9 mouse cellular contexts compared by ENCODE assay signal in the genomic region with DNA sequence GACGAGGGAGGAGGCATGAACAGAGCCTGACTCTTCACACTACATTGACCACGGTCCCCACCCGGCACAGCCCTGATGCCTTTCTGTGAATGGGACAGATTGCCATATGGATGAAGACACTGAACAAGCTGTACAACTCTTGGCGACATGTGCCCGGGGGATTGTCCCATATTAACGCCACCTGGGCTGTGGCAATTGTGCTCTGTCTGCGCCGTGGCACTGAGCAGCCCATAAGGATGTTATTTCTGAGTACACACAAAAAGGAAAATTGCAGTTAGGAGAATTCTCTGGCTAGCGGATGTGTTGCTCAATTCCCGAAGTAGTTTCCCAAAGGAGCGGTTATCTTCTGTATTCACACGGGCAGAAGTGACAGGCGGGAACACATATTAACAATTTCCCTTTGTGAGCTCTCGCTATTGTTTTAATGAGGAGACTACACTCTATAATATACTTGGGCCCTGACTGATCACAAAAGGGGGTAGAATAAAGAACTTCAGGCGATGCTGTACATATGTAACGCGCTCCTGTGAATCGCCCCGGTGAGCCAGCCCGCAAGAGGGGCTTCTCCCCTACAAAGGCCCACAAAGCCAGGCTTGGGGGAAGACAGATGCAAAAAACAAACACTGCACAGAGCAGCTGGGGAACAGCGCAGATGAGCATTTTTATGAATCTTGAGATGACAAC.
DNase-seq lines count a peak whose midpoint lies in the region; ATAC-seq and TF ChIP-seq lines count a peak whose summit lies in the region.
"Had no signal": no experiment of that assay in that cellular context is flagged by ENCODE, and none has a peak within 500 bp of the region (broad histone marks: within the 10 kb centered on the region; RNA-seq: fewer than 3 reads in every experiment).

No protein-coding gene starts in this region.

- H3K9me3 ChIP-seq in liver, postnatal 0 days (ENCODE audit: low read length): no peaks in the 10 kb centered on the region
- no peaks in the 10 kb centered on the region for H3K9me3 ChIP-seq in liver, embryonic 11.5 days (ENCODE audit: control insufficient read depth, low read length)
- H3K9me3 ChIP-seq in heart, embryonic 15.5 days (replicated peaks): no peaks in the 10 kb centered on the region
- H3K9me3 ChIP-seq in neural tube, embryonic 12.5 days: no peaks in the 10 kb centered on the region
- H3K9me3 ChIP-seq: limb, embryonic 13.5 days had no signal

- no peak for DNase-seq in liver, postnatal 0 days
- DNase-seq in liver, embryonic 11.5 days (ENCODE audit: low spot score): no peak
- DNase-seq in cerebellum, adult 9-11 months: peak; percentile 24
- no peak for DNase-seq in adrenal gland, postnatal 14 days
- DNase-seq in frontal cortex, postnatal 36 days (ENCODE audit: low spot score in 2 of 2): no peak

- TF ChIP-seq EP300 in liver, postnatal 0 days (IDR thresholded peaks at IDR 0.05; ENCODE audit: low read depth): no peak

- no peak for TF ChIP-seq CTCF in liver, postnatal 0 days (IDR thresholded peaks at IDR 0.05; ENCODE audit: low read depth)

- peaks cover 31% of the 10 kb centered on the region for H3K4me1 ChIP-seq in liver, postnatal 0 days (ENCODE audit: insufficient read depth)
- peaks cover 17% of the 10 kb centered on the region for H3K4me1 ChIP-seq in liver, embryonic 11.5 days (replicated peaks; ENCODE audit: control insufficient read depth, insufficient read depth, low read length)
- H3K4me1 ChIP-seq in heart, embryonic 15.5 days (replicated peaks): peaks cover 54% of the 10 kb centered on the region
- H3K4me1 ChIP-seq in neural tube, embryonic 12.5 days: peaks cover 48% of the 10 kb centered on the region

- H3K9ac ChIP-seq in liver, postnatal 0 days (replicated peaks): no peak overlapping the region
- no peak overlapping the region for H3K9ac ChIP-seq in liver, embryonic 11.5 days (ENCODE audit: low read depth, low read length)
- no peak overlapping the region for H3K9ac ChIP-seq in heart, embryonic 15.5 days
- H3K9ac ChIP-seq in neural tube, embryonic 12.5 days: no peak overlapping the region
- H3K9ac ChIP-seq: limb, embryonic 13.5 days had no signal

- no peak overlapping the region for H3K4me2 ChIP-seq in liver, postnatal 0 days (ENCODE audit: low read depth, low read length)
- no peak overlapping the region for H3K4me2 ChIP-seq in liver, embryonic 11.5 days
- H3K4me2 ChIP-seq in heart, embryonic 15.5 days: no peak overlapping the region
- H3K4me2 ChIP-seq in neural tube, embryonic 12.5 days (replicated peaks): peak overlapping the region; percentile 33; the same call in 1 of the 2 replicates
- H3K4me2 ChIP-seq: limb, embryonic 13.5 days had no signal

- no peak overlapping the region for H3K4me3 ChIP-seq in liver, postnatal 0 days (ENCODE audit: low read depth, low read length)
- H3K4me3 ChIP-seq in liver, embryonic 11.5 days (ENCODE audit: low read depth, low read length): no peak overlapping the region
- H3K4me3 ChIP-seq in heart, embryonic 15.5 days: no peak overlapping the region
- H3K4me3 ChIP-seq in neural tube, embryonic 12.5 days: no peak overlapping the region
- H3K4me3 ChIP-seq: limb, embryonic 13.5 days had no signal

- no peaks in the 10 kb centered on the region; the same call in none of the 2 replicates for H3K36me3 ChIP-seq in liver, postnatal 0 days (replicated peaks; ENCODE audit: insufficient read depth, low read length)
- H3K36me3 ChIP-seq in liver, embryonic 11.5 days (ENCODE audit: control insufficient read depth, insufficient read depth, low read length): no peaks in the 10 kb centered on the region
- H3K36me3 ChIP-seq in heart, embryonic 15.5 days: no peaks in the 10 kb centered on the region
- H3K36me3 ChIP-seq in neural tube, embryonic 12.5 days: no peaks in the 10 kb centered on the region

- peak overlapping the region; percentile 51 for H3K27ac ChIP-seq in liver, postnatal 0 days (ENCODE audit: low read depth)
- H3K27ac ChIP-seq in liver, embryonic 11.5 days (ENCODE audit: low read depth, low read length): no peak overlapping the region
- peak overlapping the region; percentile 58 for H3K27ac ChIP-seq in heart, embryonic 15.5 days
- H3K27ac ChIP-seq in neural tube, embryonic 12.5 days: peak overlapping the region; percentile 27
- H3K27ac ChIP-seq: limb, embryonic 13.5 days had no signal

- no peaks in the 10 kb centered on the region for H3K27me3 ChIP-seq in liver, postnatal 0 days (ENCODE audit: insufficient read depth, low read length)
- H3K27me3 ChIP-seq in liver, embryonic 11.5 days (replicated peaks; ENCODE audit: control insufficient read depth, insufficient read depth, low read length): no peaks in the 10 kb centered on the region
- H3K27me3 ChIP-seq in heart, embryonic 15.5 days: no peaks in the 10 kb centered on the region
- H3K27me3 ChIP-seq in neural tube, embryonic 12.5 days (replicated peaks): no peaks in the 10 kb centered on the region
- H3K27me3 ChIP-seq: limb, embryonic 13.5 days; Patski had no signal

- WGBS in liver, postnatal 0 days (ENCODE audit: insufficient replicate concordance): 79% methylated on average over 21 of the region's 21 CpGs
- WGBS in liver, embryonic 11.5 days: 88% methylated on average over 21 of the region's 21 CpGs
- 80% methylated on average over 21 of the region's 21 CpGs for WGBS in heart, embryonic 15.5 days
- WGBS in neural tube, embryonic 12.5 days: 32% methylated on average over 21 of the region's 21 CpGs

- ATAC-seq in liver, postnatal 0 days: no peak
- no peak for ATAC-seq in liver, embryonic 11.5 days (replicated peaks; ENCODE audit: low FRiP score)
- no peak for ATAC-seq in heart, embryonic 15.5 days (replicated peaks; ENCODE audit: insufficient number of reproducible peaks, insufficient read depth, low FRiP score, low read depth)
- peak; percentile 57 for ATAC-seq in neural tube, embryonic 12.5 days (ENCODE audit: low FRiP score, low read depth)
- ATAC-seq: Patski had no signal
